In genomic region chr6:21851596-21852343, GRCm38 (mm10) we compare ENCODE assay signal across 9 mouse cellular contexts. TPM values are rescaled to one million over a fixed set of nuclear protein-coding genes. Genes with fewer than 3 reads are reported as not detected.
DNase-seq lines count a peak whose midpoint lies in the region; ATAC-seq and TF ChIP-seq lines count a peak whose summit lies in the region.
"Had no signal": no experiment of that assay in that cellular context is flagged by ENCODE, and none has a peak within 500 bp of the region (broad histone marks: within the 10 kb centered on the region; RNA-seq: fewer than 3 reads in every experiment).

No protein-coding gene starts in this region.

- peak overlapping the region; percentile 84 for H3K27ac ChIP-seq in hindbrain, postnatal 0 days
- H3K27ac ChIP-seq in left cerebral cortex, adult 2 months = peak overlapping the region; percentile 54

- H3K9me3 ChIP-seq in hindbrain, postnatal 0 days (ENCODE audit: low read length) = no peaks in the 10 kb centered on the region

- H3K4me3 ChIP-seq in hindbrain, postnatal 0 days (ENCODE audit: low read length) = peak overlapping the region; percentile 87
- H3K4me3 ChIP-seq in left cerebral cortex, adult 2 months = peak overlapping the region; percentile 82

- no peaks in the 10 kb centered on the region for H3K4me1 ChIP-seq in hindbrain, postnatal 0 days (ENCODE audit: insufficient read depth, low read length)

- no peaks in the 10 kb centered on the region for H3K36me3 ChIP-seq in hindbrain, postnatal 0 days (ENCODE audit: insufficient read depth, low read length)

- H3K9ac ChIP-seq in hindbrain, postnatal 0 days (replicated peaks; ENCODE audit: low read length) = peak overlapping the region; percentile 83

- peak overlapping the region; percentile 79 for H3K4me2 ChIP-seq in hindbrain, postnatal 0 days (ENCODE audit: low read depth, low read length)

- no peaks in the 10 kb centered on the region for H3K27me3 ChIP-seq in hindbrain, postnatal 0 days (ENCODE audit: insufficient read depth, low read length)

- peak; percentile 95 for DNase-seq in adrenal gland, postnatal 14 days
- peak; percentile 83 for DNase-seq in gastrocnemius, postnatal 10 days
- peak; percentile 84 for DNase-seq in hindbrain, postnatal 0 days (ENCODE audit: low spot score)
- peak; percentile 57 to 60 for DNase-seq in left cerebral cortex, adult 2 months (ENCODE audit: extremely low spot score in 1 of 2, low spot score in 2 of 2)
- peak; percentile 88 for DNase-seq in lung, postnatal 36 days
- peak; percentile 58 for DNase-seq in right cerebral cortex, postnatal 14 days

- WGBS in hindbrain, postnatal 0 days = 2% methylated on average over 62 of the region's 62 CpGs

- intact Hi-C loops in left cerebral cortex, adult 2 months (cut with DNase I) = loop anchor here (2.0 kb wide), 1 partner anchor 97 kb away; the partner anchor contains the start of gene Ing3

- peak; percentile 5 for TF ChIP-seq CTCF in hindbrain, postnatal 0 days (IDR thresholded peaks at IDR 0.05; ENCODE audit: low read depth)
- TF ChIP-seq CTCF in left cerebral cortex, adult 2 months (IDR thresholded peaks at IDR 0.05) = peak; percentile 38

- peak; percentile 72 for ATAC-seq in common myeloid progenitor, adult 5-6 weeks (replicated peaks; ENCODE audit: low read depth, poor library complexity, severe bottlenecking)
- peak; percentile 91 for ATAC-seq in hindbrain, postnatal 0 days
- ATAC-seq in erythroid progenitor cell, adult 5-6 weeks (replicated peaks; ENCODE audit: low FRiP score, poor library complexity, severe bottlenecking) = no peak

RNA-seq across cellular contexts. Expression of gene Tspan12, which starts 0.5 kb away (rescaled TPM):
- total RNA-seq in adrenal gland, postnatal 14 days (2021) = 177 and 191 TPM in 2 replicates
- 0.69 TPM in 1 of 2 replicates, not detected in the other for total RNA-seq in common myeloid progenitor, adult 5-6 weeks (2017)
- total RNA-seq in gastrocnemius, postnatal 10 days (2021) = 10 to 100 TPM; 39.7 to 44.5 TPM
- total RNA-seq in hindbrain, postnatal 0 days (2014; rRNA removed) = 24.8 and 36.7 TPM in 2 replicates
- polyA plus RNA-seq in hindbrain, postnatal 0 days (2015; fragmentation: Nextera tagmentation; extraction: Ambion mirVana) = 62.5 and 65.6 TPM in 2 replicates
- total RNA-seq in left cerebral cortex, adult 2 months (2021) = 10 to 100 TPM; 20.4 to 24.6 TPM
- not detected in 2 replicates for total RNA-seq in erythroid progenitor cell, adult 5-6 weeks (2015; ENCODE audit: low replicate concordance)
- not detected in 2 replicates for total RNA-seq in erythroid progenitor cell, adult 5-6 weeks (2017; ENCODE audit: low replicate concordance)
- total RNA-seq: neutrophil, adult 5-6 weeks had no signal

Comparison
In these comparisons a context has a peak if more than half of its experiments do, and no peak if none do; other contexts are left out.
1. RNA of gene Tspan12, which starts 0.5 kb away (total RNA-seq): 177 to 191 TPM in adrenal gland, postnatal 14 days, 39.7 to 44.5 TPM in gastrocnemius, postnatal 10 days, 24.8 to 36.7 TPM in hindbrain, postnatal 0 days and 20.4 to 24.6 TPM in left cerebral cortex, adult 2 months; 0.69 TPM in common myeloid progenitor, adult 5-6 weeks and not detected in erythroid progenitor cell, adult 5-6 weeks; every median in the first group is over 10 times any median in the second.
2. Peak in every context shown above with its lines, with median percentiles within 50 percentile points of each other: DNase-seq.